Mouse (Mus musculus): ENCODE measurements at regions not wholly inside any gene's neighbourhood (a gene's known extent, or its start where the extent isn't known, plus 50 kb on each side); places are given as distances from the start of the nearest gene placed in this dataset.

GRCm38 (mm10) chr7:70118971-70119370 is 247.6 kb downstream of the Nr2f2 start:
- H3K4me1 ChIP-seq (replicated peaks; ENCODE audit: control insufficient read depth, insufficient read depth, low read length), result no peaks in the 10 kb centered on the region; the same call in 1 of the 2 replicates

GRCm38 (mm10) chr7:70117930-70118922 is 248.3 kb downstream of the Nr2f2 start:
- ATAC-seq (ENCODE audit: low FRiP score), result peak; percentile 77
- peak; percentile 68 for DNase-seq (ENCODE audit: low spot score)
- WGBS, result 8% methylated on average over 21 of the region's 21 CpGs
- Histone ChIP-seq H3K9me3 (ENCODE audit: control insufficient read depth, low read length) (no peaks in the 10 kb centered on the region), H3K4me2 (replicated peaks; ENCODE audit: low read depth, low read length) (peak overlapping the region; percentile 70), H3K4me1 (replicated peaks; ENCODE audit: control insufficient read depth, insufficient read depth, low read length) (no peaks in the 10 kb centered on the region; the same call in 1 of the 2 replicates), H3K9ac (ENCODE audit: low read depth, low read length) (peak overlapping the region; percentile 8; the same call in 1 of the 2 replicates), H3K27me3 (ENCODE audit: control insufficient read depth, insufficient read depth, low read length) (peaks cover 9% of the 10 kb centered on the region), H3K27ac (ENCODE audit: low read depth, low read length) (peak overlapping the region; percentile 52; the same call in 1 of the 2 replicates), H3K4me3 (ENCODE audit: low read depth, low read length) (peak overlapping the region; percentile 33), H3K36me3 (ENCODE audit: control insufficient read depth, insufficient read depth, low read length) (no peaks in the 10 kb centered on the region)

More at GRCm38 (mm10) chr7:70118971-70119370, 247.6 kb downstream of the Nr2f2 start:
- ATAC-seq (ENCODE audit: low FRiP score), result no peak
- no peaks in the 10 kb centered on the region for H3K9me3 ChIP-seq (ENCODE audit: control insufficient read depth, low read length)
- H3K4me3 ChIP-seq (ENCODE audit: low read depth, low read length), result peak overlapping the region; percentile 33
- no peak for DNase-seq (ENCODE audit: low spot score)
- H3K27me3 ChIP-seq (ENCODE audit: control insufficient read depth, insufficient read depth, low read length), result peaks cover 9% of the 10 kb centered on the region
- H3K36me3 ChIP-seq (ENCODE audit: control insufficient read depth, insufficient read depth, low read length), result no peaks in the 10 kb centered on the region
- 0 out of 2 replicates have a peak overlapping the region, but pooled peaks have one; percentile 52 for H3K27ac ChIP-seq (ENCODE audit: low read depth, low read length)
- WGBS, result 23% methylated on average over 7 of the region's 7 CpGs
- H3K9ac ChIP-seq (ENCODE audit: low read depth, low read length), result peak overlapping the region; percentile 8; the same call in 1 of the 2 replicates
- H3K4me2 ChIP-seq (replicated peaks; ENCODE audit: low read depth, low read length), result peak overlapping the region; percentile 70

- ATAC-seq (ENCODE audit: low FRiP score) (no peak), DNase-seq (ENCODE audit: low spot score) (peak; percentile 37)
- no peaks in the 10 kb centered on the region for H3K4me1 ChIP-seq (replicated peaks; ENCODE audit: control insufficient read depth, insufficient read depth, low read length)
- H3K27me3 ChIP-seq (ENCODE audit: control insufficient read depth, insufficient read depth, low read length), result 0 out of 2 replicates have a peak, but pooled peaks cover 2% of the 10 kb centered on the region
- H3K36me3 ChIP-seq (ENCODE audit: control insufficient read depth, insufficient read depth, low read length), result no peaks in the 10 kb centered on the region
- H3K4me2 ChIP-seq (replicated peaks; ENCODE audit: low read depth, low read length), result no peak overlapping the region
- WGBS, result 30% methylated on average over 8 of the region's 8 CpGs
- H3K9me3 ChIP-seq (ENCODE audit: control insufficient read depth, low read length), result no peaks in the 10 kb centered on the region
- no peak overlapping the region for H3K9ac ChIP-seq (ENCODE audit: low read depth, low read length)
- no peak overlapping the region for H3K4me3 ChIP-seq (ENCODE audit: low read depth, low read length)
- peak overlapping the region; percentile 42; the same call in 1 of the 2 replicates for H3K27ac ChIP-seq (ENCODE audit: low read depth, low read length)
Measured at GRCm38 (mm10) chr7:70109013-70109412, 257.5 kb downstream of the Nr2f2 start.

- DNase-seq (ENCODE audit: low spot score) (no peak), ATAC-seq (ENCODE audit: low FRiP score) (no peak)
- Histone ChIP-seq H3K27ac (ENCODE audit: low read depth, low read length) (peak overlapping the region; percentile 59), H3K4me3 (ENCODE audit: low read depth, low read length) (no peak overlapping the region), H3K9me3 (ENCODE audit: control insufficient read depth, low read length) (no peaks in the 10 kb centered on the region), H3K4me2 (replicated peaks; ENCODE audit: low read depth, low read length) (no peak overlapping the region), H3K27me3 (ENCODE audit: control insufficient read depth, insufficient read depth, low read length) (0 out of 2 replicates have a peak, but pooled peaks cover 2% of the 10 kb centered on the region), H3K36me3 (ENCODE audit: control insufficient read depth, insufficient read depth, low read length) (no peaks in the 10 kb centered on the region), H3K9ac (ENCODE audit: low read depth, low read length) (no peak overlapping the region), H3K4me1 (replicated peaks; ENCODE audit: control insufficient read depth, insufficient read depth, low read length) (no peaks in the 10 kb centered on the region)
- 33% methylated on average over 2 of the region's 2 CpGs for WGBS
Measured at GRCm38 (mm10) chr7:70105024-70105423, 261.5 kb downstream of the Nr2f2 start.

GRCm38 (mm10) chr7:70104486-70104885 is 262.0 kb downstream of the Nr2f2 start:
- Histone ChIP-seq H3K9me3 (ENCODE audit: control insufficient read depth, low read length) (no peaks in the 10 kb centered on the region), H3K9ac (ENCODE audit: low read depth, low read length) (no peak overlapping the region), H3K4me2 (replicated peaks; ENCODE audit: low read depth, low read length) (no peak overlapping the region), H3K36me3 (ENCODE audit: control insufficient read depth, insufficient read depth, low read length) (no peaks in the 10 kb centered on the region), H3K4me3 (ENCODE audit: low read depth, low read length) (no peak overlapping the region), H3K4me1 (replicated peaks; ENCODE audit: control insufficient read depth, insufficient read depth, low read length) (no peaks in the 10 kb centered on the region), H3K27me3 (ENCODE audit: control insufficient read depth, insufficient read depth, low read length) (0 out of 2 replicates have a peak, but pooled peaks cover 2% of the 10 kb centered on the region), H3K27ac (ENCODE audit: low read depth, low read length) (peak overlapping the region; percentile 59)
- ATAC-seq (ENCODE audit: low FRiP score), result peak; percentile 68
- WGBS, result 22% methylated on average over 8 of the region's 8 CpGs
- peak; percentile 51 for DNase-seq (ENCODE audit: low spot score)

GRCm38 (mm10) chr7:70103680-70104079 is 262.9 kb downstream of the Nr2f2 start:
- Histone ChIP-seq H3K9ac (ENCODE audit: low read depth, low read length) (no peak overlapping the region), H3K9me3 (ENCODE audit: control insufficient read depth, low read length) (no peaks in the 10 kb centered on the region), H3K27me3 (ENCODE audit: control insufficient read depth, insufficient read depth, low read length) (0 out of 2 replicates have a peak, but pooled peaks cover 2% of the 10 kb centered on the region), H3K4me2 (replicated peaks; ENCODE audit: low read depth, low read length) (no peak overlapping the region), H3K27ac (ENCODE audit: low read depth, low read length) (no peak overlapping the region), H3K4me1 (replicated peaks; ENCODE audit: control insufficient read depth, insufficient read depth, low read length) (no peaks in the 10 kb centered on the region), H3K36me3 (ENCODE audit: control insufficient read depth, insufficient read depth, low read length) (no peaks in the 10 kb centered on the region), H3K4me3 (ENCODE audit: low read depth, low read length) (no peak overlapping the region)
- DNase-seq (ENCODE audit: low spot score) (no peak), ATAC-seq (ENCODE audit: low FRiP score) (peak; percentile 68; the same call in 1 of the 2 replicates)
- 54% methylated on average over 5 of the region's 5 CpGs for WGBS

- H3K27ac ChIP-seq (ENCODE audit: low read depth, low read length), result no peak overlapping the region
- H3K9ac ChIP-seq (ENCODE audit: low read depth, low read length), result no peak overlapping the region
- H3K4me3 ChIP-seq (ENCODE audit: low read depth, low read length), result no peak overlapping the region
- H3K27me3 ChIP-seq (ENCODE audit: control insufficient read depth, insufficient read depth, low read length), result no peaks in the 10 kb centered on the region
- DNase-seq (ENCODE audit: low spot score) (no peak), ATAC-seq (ENCODE audit: low FRiP score) (no peak)
- 92% methylated on average over 1 of the region's 1 CpGs for WGBS
- no peaks in the 10 kb centered on the region for H3K9me3 ChIP-seq (ENCODE audit: control insufficient read depth, low read length)
- no peaks in the 10 kb centered on the region for H3K4me1 ChIP-seq (replicated peaks; ENCODE audit: control insufficient read depth, insufficient read depth, low read length)
- H3K4me2 ChIP-seq (replicated peaks; ENCODE audit: low read depth, low read length), result no peak overlapping the region
- no peaks in the 10 kb centered on the region for H3K36me3 ChIP-seq (ENCODE audit: control insufficient read depth, insufficient read depth, low read length)
Measured at GRCm38 (mm10) chr7:70099001-70099400, 267.5 kb downstream of the Nr2f2 start.

GRCm38 (mm10) chr7:70093916-70094784 is 272.4 kb downstream of the Nr2f2 start:
- no peak for DNase-seq (ENCODE audit: low spot score)
- no peak for ATAC-seq (ENCODE audit: low FRiP score)
- 66% methylated on average over 21 of the region's 21 CpGs for WGBS

More at GRCm38 (mm10) chr7:70093916-70094784, 272.4 kb downstream of the Nr2f2 start:
- H3K9ac ChIP-seq (ENCODE audit: low read depth, low read length), result no peak overlapping the region
- H3K4me2 ChIP-seq (replicated peaks; ENCODE audit: low read depth, low read length), result 0 out of 2 replicates have a peak overlapping the region, but pooled peaks have one; percentile 7
- no peak overlapping the region for H3K27ac ChIP-seq (ENCODE audit: low read depth, low read length)
- no peaks in the 10 kb centered on the region for H3K4me1 ChIP-seq (replicated peaks; ENCODE audit: control insufficient read depth, insufficient read depth, low read length)
- no peaks in the 10 kb centered on the region for H3K9me3 ChIP-seq (ENCODE audit: control insufficient read depth, low read length)
- no peaks in the 10 kb centered on the region for H3K27me3 ChIP-seq (ENCODE audit: control insufficient read depth, insufficient read depth, low read length)
- H3K4me3 ChIP-seq (ENCODE audit: low read depth, low read length), result no peak overlapping the region
- no peaks in the 10 kb centered on the region for H3K36me3 ChIP-seq (ENCODE audit: control insufficient read depth, insufficient read depth, low read length)

Measured in hindbrain, embryonic 11.5 days (tissue).